Mouse (Mus musculus): ENCODE measurements around the gene Pm20d1.

The Pm20d1 gene

GRCm38 (mm10) chr1:131797202-131797909, at the start of gene Pm20d1:
Gene Pm20d1 (plus strand): TSS chr1:131797381.
- peak; percentile 62 to 67 for DNase-seq

- no peak for DNase-seq
Observed at GRCm38 (mm10) chr1:131747761-131748160, 49.4 kb upstream of the Pm20d1 start.

DNA sequence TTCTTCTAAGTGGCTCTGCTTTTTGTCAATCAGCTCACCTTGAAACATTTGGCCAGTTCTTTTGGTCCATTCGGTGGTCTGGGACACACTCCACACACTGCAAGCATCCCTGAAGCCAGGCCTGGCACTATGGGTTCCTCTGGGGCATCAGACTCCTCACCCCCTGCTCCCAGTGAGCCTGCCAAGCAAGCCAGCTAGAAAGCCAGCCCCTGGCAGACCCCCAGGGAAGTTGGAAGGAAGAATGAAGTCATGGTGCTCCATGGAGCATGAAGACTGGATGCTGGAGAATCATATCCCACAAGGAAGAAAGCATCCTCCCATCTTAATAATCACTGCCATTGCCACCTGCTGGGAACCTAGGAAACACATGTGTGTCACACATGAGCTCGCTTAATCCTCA, 48.5 kb upstream of the Pm20d1 start:
- peak; percentile 58 to 76 for DNase-seq

DNA sequence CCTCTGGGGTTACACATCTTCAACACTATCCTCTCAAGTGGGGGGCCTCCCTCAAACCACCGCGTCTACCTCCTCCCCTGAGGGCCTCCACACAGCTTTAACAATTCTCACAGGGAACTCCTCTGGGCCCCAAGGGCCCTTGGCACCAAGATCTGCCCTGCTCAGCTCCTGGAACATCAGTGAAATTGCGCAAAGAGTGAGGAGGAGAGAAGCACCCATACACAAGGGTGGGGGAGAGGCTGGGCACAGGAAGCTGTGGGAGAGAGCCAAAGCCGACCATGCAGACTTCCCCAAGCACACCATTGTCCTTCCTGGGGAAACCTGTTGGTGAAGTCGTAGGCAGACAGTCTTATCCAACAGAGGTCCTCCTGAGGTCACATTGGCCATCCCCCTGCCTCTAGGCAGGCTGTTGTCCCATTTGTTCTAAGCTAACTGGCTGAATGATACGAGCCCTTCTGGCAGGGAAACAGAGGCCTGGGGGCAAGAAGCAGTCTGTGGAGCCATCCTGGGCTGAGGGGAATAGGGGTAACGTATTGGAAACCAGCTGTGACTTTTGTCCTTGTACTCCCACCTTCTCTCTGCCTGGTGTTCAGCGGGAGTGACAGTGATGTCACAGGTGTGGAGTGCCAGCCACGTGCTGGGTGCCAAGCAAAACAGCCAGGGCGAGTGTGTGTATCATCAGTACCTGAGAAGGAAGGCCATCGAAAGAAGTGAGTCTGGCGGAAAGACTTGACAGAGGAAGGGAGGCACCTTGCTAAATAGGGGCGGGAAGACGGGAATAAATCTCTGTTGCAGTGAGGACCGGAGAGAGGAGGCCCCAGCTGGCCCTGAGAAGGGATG, 47.3 kb upstream of the Pm20d1 start:
- DNase-seq, result peak; percentile 39 to 44

DNA sequence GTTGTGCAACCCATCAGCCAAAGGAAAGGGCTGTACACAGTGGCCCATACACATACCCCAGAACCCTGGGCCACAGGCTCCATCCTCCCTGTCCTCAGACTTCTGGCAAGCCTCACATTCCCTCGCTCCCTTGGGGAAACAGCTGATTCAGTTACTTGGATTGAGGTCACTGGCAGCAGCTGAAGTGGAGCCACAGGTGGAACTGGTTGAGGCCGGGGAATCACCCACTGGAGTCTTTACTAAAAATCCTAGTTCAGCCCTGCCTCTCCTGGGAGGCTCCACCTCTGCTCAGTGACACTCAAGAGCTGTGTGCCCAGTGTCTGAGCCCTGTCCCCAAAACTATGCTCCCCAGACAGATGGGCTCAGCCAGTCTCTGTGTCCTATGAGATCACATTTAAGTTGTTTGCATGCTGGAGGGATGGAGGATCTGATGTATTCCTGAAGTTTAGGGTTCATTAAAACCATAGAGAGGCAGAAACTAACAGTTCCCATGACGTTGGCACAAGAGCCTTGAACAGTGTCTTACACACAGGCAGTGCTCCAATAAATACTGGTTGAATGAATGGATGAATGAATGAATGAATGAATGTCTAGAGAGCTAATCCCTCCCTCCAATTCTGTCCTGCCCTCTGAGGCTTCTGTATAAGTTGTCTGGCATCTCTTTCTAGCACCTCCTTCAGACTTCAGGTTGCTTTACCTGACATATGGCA, 45.8 kb upstream of the Pm20d1 start:
- DNase-seq, result peak; percentile 57 to 59

GRCm38 (mm10) chr1:131751891-131752311, 45.3 kb upstream of the Pm20d1 start:
- DNase-seq, result peak; percentile 75 to 85

DNA sequence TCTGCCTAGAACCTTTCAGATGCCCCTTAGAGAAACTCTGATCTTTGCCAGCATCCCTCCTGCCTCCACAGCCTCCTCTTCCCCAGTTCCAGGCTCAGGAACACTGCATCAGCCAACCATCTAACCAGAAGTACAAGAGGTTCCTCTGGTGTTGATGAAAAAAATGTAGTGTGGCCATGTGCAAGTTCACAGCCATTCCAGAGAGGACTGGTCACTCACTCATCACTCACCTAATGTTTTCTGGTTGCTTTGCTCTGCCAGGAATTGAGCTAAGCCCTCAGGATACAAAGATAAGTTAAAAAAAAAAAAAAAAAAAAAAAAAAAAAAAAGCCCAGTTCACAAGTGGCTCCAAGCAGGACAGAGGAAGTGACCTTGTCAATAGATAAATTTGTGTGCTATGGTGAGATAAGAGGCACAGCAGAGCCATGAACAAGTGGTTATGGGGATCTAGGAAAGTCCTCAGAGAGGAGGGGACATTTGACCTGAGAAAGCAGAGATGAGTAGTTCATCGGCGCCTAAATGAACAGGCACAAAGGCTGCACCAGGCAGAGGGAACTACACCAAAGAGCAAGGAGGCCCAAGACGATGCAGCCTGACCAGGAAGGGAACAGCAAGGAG, 42.9 kb upstream of the Pm20d1 start:
- DNase-seq, result no peak

DNA sequence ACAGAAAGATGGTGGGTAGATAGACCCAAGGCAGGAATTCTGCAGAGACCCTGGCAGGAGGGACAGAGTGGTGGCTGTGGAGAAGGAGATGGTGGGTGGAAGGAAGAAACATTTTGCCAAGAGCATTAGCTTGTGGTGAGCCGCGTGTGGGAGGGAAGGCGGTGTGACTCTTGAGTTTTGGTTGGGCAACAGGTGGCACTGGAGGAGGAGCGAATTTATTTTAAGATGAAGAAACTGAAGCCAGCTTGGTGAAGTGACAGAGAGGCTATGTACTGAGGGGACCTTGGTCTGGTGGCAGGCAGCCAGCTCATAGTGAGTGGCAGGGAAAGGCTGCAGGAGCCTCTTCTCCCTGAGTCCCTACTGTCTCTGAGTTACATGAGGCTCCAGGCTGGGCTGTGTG, 42.3 kb upstream of the Pm20d1 start:
- peak; percentile 70 to 75 for DNase-seq

- peak; percentile 54 to 63 for DNase-seq
Observed at GRCm38 (mm10) chr1:131757211-131757610, 40.0 kb upstream of the Pm20d1 start.

DNA sequence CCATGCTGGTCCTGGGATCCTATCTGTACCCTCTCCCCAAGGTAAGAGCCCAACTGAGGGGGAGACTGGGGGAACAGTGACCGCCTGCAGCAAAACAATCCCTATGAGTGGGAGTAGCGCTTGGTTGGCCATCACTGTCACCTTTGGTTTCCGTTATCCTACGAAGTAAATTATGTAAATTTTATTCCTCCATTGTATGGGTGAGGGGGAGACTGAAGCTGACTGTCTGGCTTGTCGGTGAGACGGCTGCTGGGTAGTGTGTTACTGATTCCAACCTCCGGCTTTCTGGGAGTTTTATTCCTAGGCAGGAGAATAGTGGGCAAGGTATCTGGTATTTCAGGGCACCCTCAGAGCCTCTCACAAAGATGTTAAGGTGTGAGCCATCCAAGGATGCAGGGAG, 38.4 kb upstream of the Pm20d1 start:
- no peak for DNase-seq

DNA sequence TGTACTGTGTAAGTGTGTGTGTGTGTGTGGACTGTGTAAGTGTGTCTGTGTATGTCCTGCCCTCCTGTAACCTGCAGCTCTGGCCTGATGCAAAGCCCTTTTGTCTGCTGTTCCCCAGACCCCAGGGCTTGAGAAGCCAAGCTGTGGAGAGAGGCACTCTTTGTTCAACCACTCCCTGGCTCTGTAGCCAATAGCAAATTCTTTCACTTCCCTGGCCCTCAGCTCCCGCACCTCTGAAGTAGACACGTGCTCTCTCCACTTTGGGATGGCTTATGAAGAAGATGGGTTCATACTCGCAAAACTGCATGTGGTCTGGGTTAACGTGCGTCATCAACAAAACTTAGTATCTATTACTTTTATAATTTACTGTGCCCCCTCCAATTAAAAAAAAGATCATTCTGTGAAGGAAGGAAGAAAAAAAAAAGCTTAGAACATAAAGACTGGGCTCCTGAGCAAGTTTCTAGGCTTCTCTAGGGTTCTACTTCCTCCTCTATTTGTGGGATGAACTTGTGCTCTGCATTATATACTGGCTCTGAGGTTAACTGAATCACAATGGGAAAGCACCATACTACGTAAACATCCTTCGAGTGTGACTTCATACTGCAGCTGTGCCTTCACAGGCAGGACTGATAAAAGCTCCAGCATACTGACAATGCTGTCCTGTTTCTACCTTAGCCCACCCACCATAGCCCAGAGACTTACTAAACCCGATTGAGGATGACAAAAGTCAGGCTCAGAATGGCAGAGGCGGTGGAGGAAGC, 37.3 kb upstream of the Pm20d1 start:
- no peak for DNase-seq

GRCm38 (mm10) chr1:131760428-131760820, 36.8 kb upstream of the Pm20d1 start:
- peak; percentile 55 to 59 for DNase-seq

DNA sequence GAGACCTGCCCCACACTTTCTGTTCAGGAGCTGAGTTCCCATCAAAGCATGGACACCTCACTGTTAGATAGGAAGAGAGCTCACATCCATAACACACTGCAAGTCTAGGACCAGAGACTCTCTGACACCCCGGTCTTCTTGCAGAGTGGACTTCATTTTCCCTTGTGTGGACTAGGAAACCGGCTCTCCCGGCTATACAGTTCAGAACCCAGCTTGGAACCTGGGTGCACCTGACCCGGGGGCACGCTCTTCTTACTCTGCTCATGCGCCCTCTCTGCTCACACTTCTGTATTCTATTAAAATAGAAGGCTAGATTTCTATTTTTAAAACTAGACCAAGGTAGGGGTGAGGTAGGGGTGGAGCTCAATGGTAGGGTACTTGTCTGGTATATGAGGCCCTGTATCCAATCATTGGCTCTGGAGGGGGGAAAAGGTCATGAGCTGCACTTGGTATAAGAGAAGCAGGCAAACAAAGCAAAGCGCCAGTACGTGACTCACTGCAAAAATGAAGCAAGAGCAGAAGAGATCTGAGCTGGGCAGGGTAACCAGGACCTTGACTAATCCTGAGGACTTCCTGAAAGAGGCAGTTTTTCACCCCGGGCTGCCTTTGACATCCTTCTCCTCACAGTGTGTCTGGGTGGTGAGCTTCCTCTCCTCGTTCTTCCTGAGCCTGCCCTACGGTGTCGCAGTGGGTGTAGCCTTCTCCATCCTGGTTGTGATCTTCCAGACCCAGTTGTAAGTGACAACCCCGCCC, 35.9 kb upstream of the Pm20d1 start:
- DNase-seq, result peak in 1 of 2 experiments; percentile 10

GRCm38 (mm10) chr1:131763683-131764082, 33.5 kb upstream of the Pm20d1 start:
- DNase-seq, result peak; percentile 47 to 53

- peak; percentile 9 to 10 for DNase-seq
Observed at GRCm38 (mm10) chr1:131764581-131765338, 32.4 kb upstream of the Pm20d1 start.

- peak; percentile 94 to 96 for DNase-seq
Observed at GRCm38 (mm10) chr1:131765357-131766001, 31.7 kb upstream of the Pm20d1 start.

GRCm38 (mm10) chr1:131769296-131769695, 27.9 kb upstream of the Pm20d1 start:
- DNase-seq, result peak in 1 of 2 experiments; percentile 2

DNA sequence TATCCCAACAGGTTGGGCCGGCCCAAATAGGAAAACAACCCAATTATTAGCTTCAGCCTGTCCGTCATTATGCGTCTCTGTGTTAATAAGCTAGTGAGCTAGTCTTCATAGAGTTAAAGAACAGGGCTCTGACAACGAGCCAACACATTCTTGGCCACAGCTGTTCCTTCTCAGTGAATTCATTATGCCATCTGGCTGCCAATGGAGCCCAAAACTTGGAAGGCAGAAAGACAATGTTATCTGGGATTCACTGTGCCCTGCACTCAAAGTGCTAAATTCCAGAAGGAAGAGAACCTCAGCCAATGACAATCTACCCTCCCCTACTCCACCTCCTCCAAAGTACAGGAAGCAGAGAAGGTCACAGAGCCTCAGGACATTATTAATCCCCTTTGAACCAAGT, 26.5 kb upstream of the Pm20d1 start:
- peak; percentile 83 to 88 for DNase-seq

DNA sequence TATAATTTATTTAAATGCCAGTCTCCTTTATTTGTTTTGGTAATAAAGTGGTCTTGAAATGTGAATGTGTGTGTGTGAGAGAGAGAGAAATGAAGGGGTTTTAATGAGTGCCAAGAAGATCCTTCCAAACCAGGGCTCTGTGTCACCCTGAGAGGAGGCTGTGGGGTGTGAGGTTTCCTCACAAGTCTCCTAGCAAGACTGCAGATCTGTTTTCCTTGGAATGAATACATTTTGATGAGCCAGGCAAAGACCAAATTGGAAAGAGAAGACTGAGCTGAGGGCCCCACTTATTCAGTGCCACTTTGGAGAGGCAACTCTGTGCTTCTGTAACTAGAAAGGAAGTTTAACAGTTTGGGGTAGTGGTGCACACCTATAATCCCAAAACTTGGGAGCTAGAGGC, 25.7 kb upstream of the Pm20d1 start:
- no peak for DNase-seq

DNA sequence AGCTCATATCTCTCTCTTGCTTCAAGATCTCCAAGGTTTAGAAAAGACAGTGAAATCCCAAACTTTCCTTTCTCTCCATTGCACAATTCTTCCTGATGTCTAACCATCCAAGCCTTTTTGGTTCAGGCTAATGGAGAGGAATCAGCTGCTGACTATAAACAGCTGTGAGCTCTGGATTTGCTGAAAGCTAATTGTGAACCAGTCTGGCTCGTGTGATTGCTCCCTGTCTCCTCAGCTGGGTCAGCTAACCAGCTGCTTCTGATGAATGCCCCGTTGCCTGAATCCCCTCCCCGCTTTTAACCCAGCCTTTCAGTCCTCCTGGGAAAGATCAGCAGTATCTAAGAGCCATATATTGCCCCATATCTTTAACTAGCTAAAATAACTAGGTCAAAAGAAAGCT, 2.6 kb upstream of the Pm20d1 start:
- DNase-seq, result no peak
